Mouse (Mus musculus): ENCODE measurements around the gene Rab40c.

DNA sequence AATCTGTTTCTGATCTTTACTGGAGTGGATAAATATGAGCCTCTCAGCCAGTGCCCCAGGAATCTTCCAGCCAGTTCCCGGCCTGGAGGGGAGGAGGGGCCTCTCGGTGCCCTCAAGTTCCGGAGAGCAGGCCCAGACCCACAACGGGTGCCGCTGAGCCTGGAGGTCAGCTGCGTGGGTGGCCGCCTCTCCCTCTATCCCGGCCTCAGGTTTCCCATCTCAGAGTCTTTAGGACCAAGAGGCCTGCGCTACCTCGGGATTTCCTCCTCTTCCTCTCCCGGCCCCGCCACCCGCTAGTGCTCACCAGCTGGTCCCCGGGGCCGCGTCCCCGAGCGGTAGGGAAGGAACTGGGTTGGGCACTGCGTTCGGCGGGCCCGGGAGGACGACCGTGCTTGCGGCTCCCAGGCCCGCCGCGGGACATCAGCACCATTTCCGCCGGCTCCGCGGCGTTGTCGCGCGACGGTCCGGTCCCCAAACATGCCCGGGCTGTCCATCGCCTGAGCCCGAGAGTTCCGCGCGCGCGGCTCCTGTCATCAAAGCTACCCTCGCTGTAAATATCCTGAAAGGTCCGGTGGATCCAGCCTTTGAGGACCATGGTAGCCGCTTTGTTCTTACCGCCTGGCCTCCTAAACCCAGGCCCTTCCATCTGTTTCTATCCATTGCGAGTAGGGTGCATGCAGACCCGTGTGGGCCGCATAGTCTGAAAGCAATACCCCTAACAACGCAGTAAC is 22.1 kb upstream of the Rab40c start:
- TF ChIP-seq CTCF (IDR thresholded peaks at IDR 0.05; ENCODE audit: insufficient read depth, low read depth, low read length) = no peak
- peak; percentile 61 for TF ChIP-seq POLR2A (IDR thresholded peaks at IDR 0.05; ENCODE audit: insufficient read depth, low read depth, low read length)

Data from olfactory bulb, adult 2 months (tissue).